Mouse (Mus musculus) lung, embryonic 14.5 days (tissue): ENCODE data around the gene Zbtb48. TPM values are rescaled to one million over a fixed set of nuclear protein-coding genes. Genes with fewer than 3 reads are reported as not detected.
"Not testable (repeated sequence)": the region's sequence is repeated elsewhere in the genome, so short reads cannot be mapped to it uniquely, and the experiment has no call there.

ENCODE experiments used
- ATAC-seq: fragments of 200-750 bp; cut with Nextera tagmentation; 2 replicates; pipeline ENCODE4 v1.8.0; 2017; ENCODE audit warnings: mild to moderate bottlenecking, moderate TSS enrichment, moderate library complexity; ENCODE audit not compliant: insufficient read depth
- DNase-seq: peaks from one replicate; pipeline ENCODE4 v3.0.0-alpha.2; 2015
- H3K27ac ChIP-seq: fragments of 300-500 bp; sonication (generic); 2 replicates; pipeline ENCODE4 v1.5.1; 2014; ENCODE audit warnings: low read depth, mild to moderate bottlenecking, moderate library complexity
- H3K27me3 ChIP-seq: fragments of 300-500 bp; sonication (generic); 2 replicates; pipeline ENCODE4 v1.6.1; 2014; ENCODE audit warnings: low read length, control low read depth; ENCODE audit not compliant: insufficient read depth
- H3K36me3 ChIP-seq: fragments of 300-500 bp; sonication (generic); 2 replicates; pipeline ENCODE4 v1.6.1; 2014; ENCODE audit warnings: control low read depth; ENCODE audit not compliant: insufficient read depth
- H3K4me1 ChIP-seq: fragments of 300-500 bp; sonication (generic); 2 replicates; pipeline ENCODE4 v1.6.1; 2014; ENCODE audit warnings: antibody characterized with exemption, control low read depth; ENCODE audit not compliant: insufficient read depth
- H3K4me2 ChIP-seq: fragments of 300-500 bp; sonication (generic); 2 replicates; pipeline ENCODE4 v1.6.1; 2014; ENCODE audit warnings: mild to moderate bottlenecking
- H3K4me3 ChIP-seq: fragments of 300-500 bp; sonication (generic); 2 replicates; pipeline ENCODE4 v1.5.1; 2014; ENCODE audit warnings: low read depth, low read length
- H3K9ac ChIP-seq: fragments of 300-500 bp; sonication (generic); 2 replicates; pipeline ENCODE4 v1.6.1; 2014
- H3K9me3 ChIP-seq: fragments of 300-500 bp; sonication (generic); 2 replicates; pipeline ENCODE4 v1.6.1; 2016; ENCODE audit warnings: low read depth, low read length, control low read depth
- CTCF ChIP-seq: IDR thresholded peaks from 2 replicates; pipeline ENCODE4 v1.5.1; 2016; ENCODE audit warnings: antibody characterized with exemption, low read depth
- WGBS: fragments of 180-500 bp; shearing (Covaris S2); extraction: QIAGEN DNeasy Blood & Tissue Kit; methylation state at CpG from one replicate; pipeline ENCODE4 v1.1.7; 2014; 5-methylcytosine and 5-hydroxymethylcytosine counted together
- polyA plus RNA-seq: library from polyadenylated mRNA; unstranded; fragments of >200 nt; fragmentation: Nextera tagmentation; extraction: Ambion mirVana; gene quantifications from 2 replicates; pipeline ENCODE4 v1.2.1, GENCODE M21; 2014

Gene Zbtb48
- polyA plus RNA-seq, 1 experiment from 2014 or later = 22.7 TPM

DNA sequence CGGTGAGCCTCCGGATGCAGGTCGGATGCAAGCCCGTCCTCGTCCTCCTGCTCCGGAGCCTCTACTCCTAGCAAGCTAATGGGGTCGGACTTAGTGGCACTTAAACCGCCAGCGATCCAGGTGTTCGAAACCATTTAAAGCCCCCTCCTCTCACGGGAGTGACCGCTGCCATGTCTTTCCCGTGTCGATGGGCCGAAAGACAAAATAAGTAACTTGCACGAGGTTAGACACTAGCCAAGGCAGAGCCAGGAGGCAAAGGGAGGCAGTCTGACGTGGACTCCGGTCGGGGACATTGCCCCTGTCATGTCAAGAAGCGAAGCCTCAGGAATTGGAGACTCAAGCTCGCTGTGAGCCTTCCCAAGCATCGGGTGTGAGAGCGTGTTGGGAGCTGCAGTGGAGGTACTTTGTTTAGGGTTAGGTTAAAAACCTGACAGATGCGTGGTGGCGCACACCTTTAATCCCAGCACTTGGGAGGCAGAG is 12.4 kb upstream of the Zbtb48 start:
- Histone ChIP-seq H3K27ac (no peak overlapping the region), H3K9ac (peak overlapping the region; percentile 89), H3K27me3 (no peaks in the 10 kb centered on the region), H3K4me3 (peak overlapping the region; percentile 99), H3K36me3 (peaks cover 40% of the 10 kb centered on the region), H3K9me3 (no peaks in the 10 kb centered on the region), H3K4me1 (no peaks in the 10 kb centered on the region), H3K4me2 (peak overlapping the region; percentile 93)
- WGBS = 3% methylated on average over 25 of the region's 25 CpGs
- TF ChIP-seq CTCF = no peak
- no peak for DNase-seq
- peak; percentile 9; the same call in 1 of the 2 replicates for ATAC-seq

DNA sequence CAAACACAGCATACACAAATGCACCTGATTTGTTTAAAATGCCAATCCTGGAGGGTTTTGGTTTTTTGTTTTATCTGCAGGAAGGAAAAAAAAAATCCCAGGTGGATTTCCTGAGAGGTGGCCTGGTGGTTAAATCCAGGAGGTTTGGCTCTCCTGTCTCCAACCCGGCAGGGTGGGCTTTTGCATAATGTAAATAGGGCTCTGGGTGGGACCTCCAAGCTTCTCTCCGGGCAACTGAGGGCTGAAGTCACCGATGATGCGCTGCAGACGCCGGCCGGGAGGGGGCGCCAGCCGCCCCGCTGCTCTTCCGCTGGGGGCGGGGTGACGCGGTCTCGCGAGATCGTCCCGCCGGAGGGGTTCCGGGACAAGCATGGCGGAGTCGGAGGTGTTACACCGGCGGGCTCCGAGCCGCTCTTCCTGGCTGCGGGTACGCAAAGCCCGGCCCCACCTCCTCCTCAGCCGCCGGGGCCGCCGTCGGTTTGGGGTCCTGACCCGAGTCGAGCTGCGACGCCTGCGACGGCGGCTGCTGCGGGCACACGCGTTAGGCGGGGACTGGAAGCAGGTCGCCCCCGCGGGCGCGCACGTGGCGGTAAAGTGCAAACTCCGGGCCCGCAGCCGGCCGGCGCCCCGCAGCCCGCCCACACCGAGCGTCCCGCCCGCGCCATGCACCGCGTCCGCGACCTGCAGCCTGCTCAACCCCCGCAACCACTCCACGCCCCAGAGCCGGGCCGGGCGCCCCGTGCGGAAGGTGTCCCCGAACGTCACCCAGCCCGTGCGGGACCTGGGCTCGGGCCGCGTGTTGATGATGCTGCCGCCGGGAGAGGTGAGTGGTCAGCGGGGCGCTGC is 11.7 kb upstream of the Zbtb48 start, which contains the start of gene Nol9:
Nol9 (plus strand) TSS at position 337 of the 846 bp plus-strand sequence.
- TF ChIP-seq CTCF = peak; percentile 86

DNA sequence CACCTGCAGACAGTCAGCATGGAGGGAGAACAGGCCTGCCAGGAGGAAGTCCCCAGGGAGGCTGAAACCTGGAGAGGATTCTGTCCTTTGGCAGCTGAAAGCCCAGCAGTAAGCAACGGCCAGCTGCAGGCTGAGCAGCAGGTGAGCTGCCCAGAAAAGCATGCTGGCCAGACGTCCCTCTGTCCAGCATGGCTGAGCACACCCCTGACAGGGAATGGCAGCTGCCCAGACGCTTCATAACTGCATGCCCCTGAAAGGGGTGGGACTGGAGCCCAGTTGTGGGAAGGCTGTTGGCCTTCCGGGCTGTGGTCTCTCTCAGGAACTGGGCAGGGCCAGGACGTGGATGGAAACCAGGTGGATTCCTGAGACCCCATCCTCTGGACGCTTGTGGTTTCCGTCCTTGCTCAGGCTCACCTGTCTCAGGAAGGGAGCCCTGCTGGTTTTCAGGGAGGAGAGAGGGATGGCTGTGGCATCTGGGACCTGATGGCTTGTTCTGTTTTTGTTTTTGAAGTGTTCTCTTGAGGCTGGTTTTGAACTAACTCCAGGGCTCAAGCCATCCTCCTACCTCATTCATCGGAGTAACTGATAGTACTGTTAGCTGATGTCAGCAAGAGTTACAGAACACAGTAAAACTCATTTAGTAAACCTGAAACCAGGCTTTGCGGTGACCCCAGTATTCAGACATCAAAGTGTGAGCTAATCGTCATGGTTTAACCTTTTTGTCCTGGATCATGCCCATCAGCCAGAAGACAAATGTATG is 10.9 kb upstream of the Zbtb48 start, which contains the start of gene Tas1r1:
Tas1r1 (minus strand) TSS at position 344 of the 760 bp plus-strand sequence.
- Histone ChIP-seq H3K4me1 (no peaks in the 10 kb centered on the region), H3K9me3 (no peaks in the 10 kb centered on the region), H3K9ac (peak within 1 kb of the TSS; percentile 89), H3K4me2 (peak within 1 kb of the TSS; percentile 93), H3K36me3 (peaks cover 25% of the 10 kb centered on the region), H3K27me3 (no peaks in the 10 kb centered on the region), H3K4me3 (peak within 1 kb of the TSS; percentile 99), H3K27ac (no peak within 1 kb of the TSS; the same call in 1 of the 2 replicates)
- 40% methylated on average over 10 of the region's 10 CpGs for WGBS
- no peak for DNase-seq
- peak; percentile 19; the same call in 1 of the 2 replicates for ATAC-seq
- TF ChIP-seq CTCF = no peak

More for the DNA sequence above, 11.7 kb upstream of the Zbtb48 start, which contains the start of gene Nol9:
- Histone ChIP-seq H3K36me3 (peaks cover 33% of the 10 kb centered on the region), H3K4me3 (peak within 1 kb of the TSS; percentile 99), H3K4me2 (peak within 1 kb of the TSS; percentile 93), H3K9ac (peak within 1 kb of the TSS; percentile 89), H3K27me3 (no peaks in the 10 kb centered on the region), H3K9me3 (no peaks in the 10 kb centered on the region), H3K4me1 (no peaks in the 10 kb centered on the region), H3K27ac (no peak within 1 kb of the TSS; the same call in 1 of the 2 replicates)
- peak; percentile 92 for ATAC-seq
- peak; percentile 97 for DNase-seq
- WGBS = under 1% methylated on average over 84 of the region's 86 CpGs

DNA sequence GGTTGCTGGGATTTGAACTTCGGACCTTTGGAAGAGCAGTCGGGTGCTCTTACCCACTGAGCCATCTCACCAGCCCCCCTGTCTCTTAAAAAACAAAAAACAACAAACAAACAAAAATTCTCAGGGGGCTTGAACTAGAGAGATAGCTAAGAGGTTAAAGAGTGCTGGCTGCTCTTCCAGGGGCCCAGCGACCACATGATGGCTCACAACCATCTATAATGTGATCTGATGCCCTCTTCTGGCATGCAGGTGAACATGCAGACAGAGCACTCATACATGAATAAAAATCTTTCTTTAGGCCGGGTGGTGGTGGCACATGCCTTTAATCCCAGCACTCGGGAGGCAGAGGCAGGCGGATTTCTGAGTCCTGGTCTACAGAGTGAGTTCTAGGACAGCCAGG is 9.0 kb upstream of the Zbtb48 start:
- not testable (repeated sequence) for H3K9me3 ChIP-seq, DNase-seq, ATAC-seq, H3K27me3 ChIP-seq, H3K4me1 ChIP-seq, H3K36me3 ChIP-seq, H3K27ac ChIP-seq, H3K4me3 ChIP-seq, H3K9ac ChIP-seq, H3K4me2 ChIP-seq
- 87% methylated on average over 6 of the region's 6 CpGs for whole genome bisulfite sequencing
- TF ChIP-seq CTCF = peak; percentile 26; the same call in 1 of the 2 replicates

DNA sequence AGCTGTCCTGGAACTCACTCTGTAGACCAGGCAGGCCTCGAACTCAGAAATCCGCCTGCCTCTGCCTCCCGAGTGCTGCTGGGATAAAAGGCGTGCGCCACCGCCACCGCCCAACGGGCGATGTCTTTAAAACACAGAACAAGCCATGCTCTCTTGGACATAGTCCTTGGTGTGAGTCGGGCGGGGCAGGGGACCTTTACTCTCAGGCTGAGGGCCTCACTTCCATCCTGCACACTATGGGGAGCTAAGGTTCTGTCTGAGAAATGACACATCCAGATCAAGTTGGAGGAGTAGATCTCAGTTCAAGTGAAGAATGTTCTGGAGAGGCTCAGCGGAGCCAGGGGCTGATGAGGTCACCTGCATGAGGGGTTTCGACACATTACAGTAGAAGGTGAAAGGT is 5.5 kb upstream of the Zbtb48 start:
- no peaks in the 10 kb centered on the region for H3K36me3 ChIP-seq
- no peak overlapping the region for H3K27ac ChIP-seq
- H3K4me1 ChIP-seq = peaks cover 4% of the 10 kb centered on the region; the same call in 1 of the 2 replicates
- H3K9me3 ChIP-seq = no peaks in the 10 kb centered on the region
- no peak overlapping the region for H3K9ac ChIP-seq
- H3K4me2 ChIP-seq = no peak overlapping the region
- H3K27me3 ChIP-seq = no peaks in the 10 kb centered on the region
- no peak for TF ChIP-seq CTCF
- DNase-seq = no peak
- no peak for ATAC-seq
- no peak overlapping the region for H3K4me3 ChIP-seq
- WGBS = 85% methylated on average over 13 of the region's 13 CpGs

DNA sequence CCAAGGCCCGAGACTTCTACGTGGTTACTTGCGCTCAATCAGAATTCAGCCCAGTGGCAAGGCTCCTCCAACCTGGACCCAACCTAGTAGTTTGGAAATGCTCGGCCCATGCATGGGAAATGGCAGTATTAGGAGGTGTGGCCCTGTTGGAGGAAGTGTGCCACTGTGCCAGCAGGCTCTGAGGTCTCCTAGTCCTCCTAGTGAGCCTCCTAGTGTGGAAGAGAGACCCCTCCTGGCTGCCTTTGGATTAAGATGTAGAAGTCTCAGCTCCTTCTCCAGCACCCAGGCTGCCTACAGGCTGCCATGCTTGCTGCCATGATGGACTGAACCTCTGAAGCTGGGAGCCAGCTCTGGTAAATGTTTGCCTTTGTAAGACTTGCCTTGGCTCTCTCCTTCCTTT is 2.5 kb upstream of the Zbtb48 start:
- no peak overlapping the region for H3K9ac ChIP-seq
- no peaks in the 10 kb centered on the region for H3K27me3 ChIP-seq
- peaks cover 14% of the 10 kb centered on the region for H3K4me1 ChIP-seq
- peaks cover 1% of the 10 kb centered on the region; the same call in 1 of the 2 replicates for H3K36me3 ChIP-seq
- DNase-seq (peak; percentile 65), ATAC-seq (no peak)
- WGBS = 81% methylated on average over 4 of the region's 4 CpGs
- H3K9me3 ChIP-seq = no peaks in the 10 kb centered on the region
- H3K4me3 ChIP-seq = no peak overlapping the region
- H3K4me2 ChIP-seq = no peak overlapping the region
- TF ChIP-seq CTCF = peak; percentile 21
- H3K27ac ChIP-seq = no peak overlapping the region
